In genomic region chr2:44184476-44184875, GRCm38 (mm10) we compare ENCODE assay signal across 11 mouse cellular contexts.
"Had no signal": no experiment of that assay in that cellular context is flagged by ENCODE, and none has a peak within 500 bp of the region (broad histone marks: within the 10 kb centered on the region; RNA-seq: fewer than 3 reads in every experiment).

No protein-coding gene starts in this region.

- DNase-seq: kidney, adult 8-10 months; kidney, postnatal 10 days; kidney, postnatal 36 days; liver, embryonic 13.5 days; lung, adult 2 months; lung, postnatal 14 days; midbrain, embryonic 14.5 days; retina, postnatal 1 day; right cerebral cortex, postnatal 25 days; spleen, adult 18-20 months; thymus, postnatal 25 days had no signal
